Mouse (Mus musculus) hindbrain, postnatal 0 days (tissue): Measurements from ENCODE around the gene Stx4a. TPM values are rescaled to one million over a fixed set of nuclear protein-coding genes. Genes with fewer than 3 reads are reported as not detected.
"Not testable (repeated sequence)": the region's sequence is repeated elsewhere in the genome, so short reads cannot be mapped to it uniquely, and the experiment has no call there.

Experiments
- ATAC-seq: fragments of 200-750 bp; cut with Nextera tagmentation; 2 replicates; pipeline ENCODE4 v1.8.0; 2017; ENCODE audit warnings: mild to moderate bottlenecking, moderate TSS enrichment, moderate library complexity
- DNase-seq: peaks from one replicate; pipeline ENCODE4 v3.0.0-alpha.2; 2015; ENCODE audit warnings: low spot score
- H3K27ac ChIP-seq: fragments of 300-500 bp; sonication (generic); 2 replicates; pipeline ENCODE4 v1.5.1; 2014; ENCODE audit warnings: mild to moderate bottlenecking
- H3K27me3 ChIP-seq: fragments of 300-500 bp; sonication (generic); 2 replicates; pipeline ENCODE4 v1.6.1; 2014; ENCODE audit warnings: low read length, mixed read lengths; ENCODE audit not compliant: insufficient read depth
- H3K36me3 ChIP-seq: fragments of 300-500 bp; sonication (generic); 2 replicates; pipeline ENCODE4 v1.6.1; 2014; ENCODE audit warnings: low read length, mixed read lengths; ENCODE audit not compliant: insufficient read depth
- H3K4me1 ChIP-seq: fragments of 300-500 bp; sonication (generic); 2 replicates; pipeline ENCODE4 v1.6.1; 2014; ENCODE audit warnings: antibody characterized with exemption, low read length, mixed read lengths; ENCODE audit not compliant: insufficient read depth
- H3K4me2 ChIP-seq: fragments of 300-500 bp; sonication (generic); 2 replicates; pipeline ENCODE4 v1.6.1; 2014; ENCODE audit warnings: low read depth, mild to moderate bottlenecking, low read length, moderate library complexity, mixed read lengths
- H3K4me3 ChIP-seq: fragments of 300-500 bp; sonication (generic); 2 replicates; pipeline ENCODE4 v1.5.1; 2014; ENCODE audit warnings: low read length
- H3K9ac ChIP-seq: fragments of 300-500 bp; sonication (generic); replicated peaks from 2 replicates; pipeline ENCODE4 v1.6.1; 2014; ENCODE audit warnings: mild to moderate bottlenecking, low read length, moderate library complexity, mixed read lengths
- H3K9me3 ChIP-seq: fragments of 300-500 bp; sonication (generic); 2 replicates; pipeline ENCODE4 v1.6.1; 2016; ENCODE audit warnings: low read length, mixed read lengths
- CTCF ChIP-seq: IDR thresholded peaks from 2 replicates; pipeline ENCODE4 v1.5.1; 2016; ENCODE audit warnings: antibody characterized with exemption, control low read depth, low read depth
- WGBS: fragments of 180-500 bp; shearing (Covaris S2); extraction: QIAGEN DNeasy Blood & Tissue Kit; methylation state at CpG from one replicate; pipeline ENCODE4 v1.1.7; 2014; 5-methylcytosine and 5-hydroxymethylcytosine counted together
- polyA plus RNA-seq: library from polyadenylated mRNA; unstranded; fragments of >200 nt; fragmentation: Nextera tagmentation; extraction: Ambion mirVana; gene quantifications from 2 replicates; pipeline ENCODE4 v1.2.1, GENCODE M21; 2015
- total RNA-seq: library from RNA; depleted of rRNA; stranded (reverse); fragments of >200 nt; gene quantifications from 2 replicates; pipeline ENCODE4 v1.2.3, GENCODE M21; 2014

Stx4a gene
- total and polyA plus RNA-seq, 2 experiments from 2014 or later, result 4.0 to 28.4 TPM

GRCm38 (mm10) chr7:127887191-127887590, 63.1 kb downstream of the Stx4a start:
- ATAC-seq (no peak), DNase-seq (no peak)
- Histone ChIP-seq H3K36me3 (peaks cover 41% of the 10 kb centered on the region), H3K9ac (no peak overlapping the region), H3K27me3 (no peaks in the 10 kb centered on the region), H3K4me2 (no peak overlapping the region), H3K4me3 (no peak overlapping the region), H3K27ac (no peak overlapping the region), H3K4me1 (no peaks in the 10 kb centered on the region), H3K9me3 (no peaks in the 10 kb centered on the region)
- TF ChIP-seq CTCF, result no peak
- 87% methylated on average over 8 of the region's 8 CpGs for WGBS

GRCm38 (mm10) chr7:127887781-127888180, 63.7 kb downstream of the Stx4a start:
- peaks cover 35% of the 10 kb centered on the region for H3K36me3 ChIP-seq
- no peak overlapping the region for H3K4me3 ChIP-seq
- no peaks in the 10 kb centered on the region for H3K4me1 ChIP-seq
- 79% methylated on average over 3 of the region's 3 CpGs for WGBS
- H3K27ac ChIP-seq, result no peak overlapping the region
- ATAC-seq (no peak), DNase-seq (no peak)
- TF ChIP-seq CTCF, result no peak
- no peaks in the 10 kb centered on the region for H3K27me3 ChIP-seq
- H3K9ac ChIP-seq, result no peak overlapping the region
- H3K9me3 ChIP-seq, result no peaks in the 10 kb centered on the region
- no peak overlapping the region for H3K4me2 ChIP-seq

- H3K27me3 ChIP-seq, result no peaks in the 10 kb centered on the region
- 63% methylated on average over 3 of the region's 3 CpGs for WGBS
- DNase-seq (no peak), ATAC-seq (no peak)
- H3K36me3 ChIP-seq, result peaks cover 29% of the 10 kb centered on the region
- no peak overlapping the region for H3K4me3 ChIP-seq
- no peak for TF ChIP-seq CTCF
- H3K4me2 ChIP-seq, result no peak overlapping the region
- H3K27ac ChIP-seq, result no peak overlapping the region
- H3K9me3 ChIP-seq, result no peaks in the 10 kb centered on the region
- no peak overlapping the region for H3K9ac ChIP-seq
- no peaks in the 10 kb centered on the region for H3K4me1 ChIP-seq
These were observed 64.7 kb downstream of the Stx4a start for GRCm38 (mm10) chr7:127888821-127889220.

- Histone ChIP-seq H3K36me3 (peaks cover 17% of the 10 kb centered on the region), H3K4me3 (no peak within 1 kb of the TSS), H3K4me2 (no peak within 1 kb of the TSS), H3K27me3 (no peaks in the 10 kb centered on the region), H3K9me3 (no peaks in the 10 kb centered on the region), H3K9ac (no peak within 1 kb of the TSS), H3K4me1 (peaks cover 10% of the 10 kb centered on the region; the same call in 1 of the 2 replicates), H3K27ac (no peak within 1 kb of the TSS)
- ATAC-seq (no peak), DNase-seq (no peak)
- WGBS, result 38% methylated on average over 4 of the region's 4 CpGs
- TF ChIP-seq CTCF, result no peak
These were observed 66.7 kb downstream of the Stx4a start, which contains the start of gene Prss53 for GRCm38 (mm10) chr7:127890798-127891197. TSS of gene Prss53 (minus strand) at chr7:127890970.

GRCm38 (mm10) chr7:127894480-127894879, 70.4 kb downstream of the Stx4a start:
- no peak overlapping the region for H3K27ac ChIP-seq
- H3K9ac ChIP-seq, result peak overlapping the region; percentile 61; the same call in 1 of the 2 replicates
- no peak for TF ChIP-seq CTCF
- H3K4me1 ChIP-seq, result peaks cover 10% of the 10 kb centered on the region; the same call in 1 of the 2 replicates
- no peaks in the 10 kb centered on the region for H3K27me3 ChIP-seq
- DNase-seq (no peak), ATAC-seq (no peak)
- 0 out of 2 replicates have a peak, but pooled peaks cover 6% of the 10 kb centered on the region for H3K36me3 ChIP-seq
- peak overlapping the region; percentile 67 for H3K4me2 ChIP-seq
- no peaks in the 10 kb centered on the region for H3K9me3 ChIP-seq
- WGBS, result 85% methylated on average over 5 of the region's 5 CpGs
- peak overlapping the region; percentile 57 for H3K4me3 ChIP-seq

- peak; percentile 97 for DNase-seq
- Histone ChIP-seq H3K27me3 (no peaks in the 10 kb centered on the region), H3K27ac (peak within 1 kb of the TSS; percentile 73), H3K4me1 (peaks cover 10% of the 10 kb centered on the region; the same call in 1 of the 2 replicates), H3K36me3 (0 out of 2 replicates have a peak, but pooled peaks cover 3% of the 10 kb centered on the region), H3K4me3 (peak within 1 kb of the TSS; percentile 57), H3K4me2 (peak within 1 kb of the TSS; percentile 67), H3K9ac (peak within 1 kb of the TSS; percentile 61), H3K9me3 (no peaks in the 10 kb centered on the region)
- TF ChIP-seq CTCF, result peak; percentile 65
- WGBS, result under 1% methylated on average over 26 of the region's 26 CpGs
- ATAC-seq, result peak; percentile 97
These were observed 71.3 kb downstream of the Stx4a start, which contains the start of the genes Gm21974 and Vkorc1 for GRCm38 (mm10) chr7:127895442-127895841. TSS of gene Gm21974 (minus strand) at chr7:127895454. TSS of gene Vkorc1 (minus strand) at chr7:127895617.

- not testable (repeated sequence) for H3K9ac ChIP-seq, H3K27me3 ChIP-seq, H3K36me3 ChIP-seq, H3K9me3 ChIP-seq, DNase-seq, H3K4me1 ChIP-seq
- WGBS, result 63% methylated on average over 7 of the region's 7 CpGs
- H3K27ac ChIP-seq, result peak overlapping the region; percentile 54
- H3K4me2 ChIP-seq, result peak overlapping the region; percentile 67
- peak overlapping the region; percentile 57 for H3K4me3 ChIP-seq
- ATAC-seq, result 0 out of 2 replicates have a peak, but pooled peaks have one; percentile 5
These were observed 71.8 kb downstream of the Stx4a start for GRCm38 (mm10) chr7:127895891-127896290.
